Mouse (Mus musculus) megakaryocyte, embryonic 14.5 days (primary cell): ENCODE measurements at regions not wholly inside any gene's neighbourhood (a gene's known extent, or its start where the extent isn't known, plus 50 kb on each side); places are given as distances from the start of the nearest gene placed in this dataset.

ENCODE experiments used
- FLI1 ChIP-seq: IDR thresholded peaks from 2 replicates; pipeline ENCODE4 v1.6.1; 2012; ENCODE audit warnings: low read length, inconsistent platforms, mixed read lengths
- GATA1 ChIP-seq: IDR thresholded peaks from 3 replicates; pipeline ENCODE4 v1.6.1; 2012; ENCODE audit warnings: mixed read lengths, low read length, inconsistent platforms, borderline replicate concordance

- TF ChIP-seq GATA1 (no peak), FLI1 (no peak)
These were observed 120.9 kb downstream of the Mycn start for GRCm38 (mm10) chr12:12820668-12821351.
